Mouse (Mus musculus) liver, embryonic 14.5 days (tissue): ENCODE results near the gene Mafb.

ENCODE experiments used
- CTCF ChIP-seq: IDR thresholded peaks from 2 replicates; pipeline ENCODE4 v1.5.1; 2016; ENCODE audit warnings: antibody characterized with exemption, low read depth, control low read depth
- EP300 ChIP-seq: IDR thresholded peaks from 2 replicates; pipeline ENCODE4 v1.6.1; 2016; ENCODE audit warnings: antibody characterized with exemption, low read depth

DNA sequence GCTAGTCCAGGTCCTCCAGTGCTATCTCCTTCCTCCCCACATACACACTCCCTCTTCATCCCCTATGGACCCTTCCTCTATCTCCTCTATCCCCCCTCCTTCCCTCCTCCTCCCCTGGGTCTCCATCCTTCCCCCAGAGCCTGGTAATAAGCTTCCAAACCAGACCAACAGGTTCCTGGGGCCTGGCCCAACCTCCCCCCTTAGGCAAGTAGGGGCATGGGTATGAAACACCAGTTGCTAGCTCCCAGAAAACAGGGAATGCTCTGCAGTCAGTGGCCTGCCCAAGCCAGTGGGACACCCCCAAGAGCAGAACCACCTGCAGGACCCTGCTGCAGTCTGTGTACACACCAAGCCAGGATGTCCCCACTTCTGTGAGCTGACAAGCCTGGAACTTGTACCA is 21.2 kb downstream of the Mafb start:
- no peak for TF ChIP-seq CTCF
- TF ChIP-seq EP300: no peak
